Mouse (Mus musculus) G1E (cell line): ENCODE measurements around the gene C77080.

Experiments
- CTCF ChIP-seq: IDR thresholded peaks from 2 replicates; pipeline ENCODE4 v1.5.1; 2012; ENCODE audit warnings: low read depth, low read length, inconsistent platforms, mixed read lengths
- GATA1 ChIP-seq: IDR thresholded peaks from 2 replicates; pipeline ENCODE4 v1.6.1; 2012; ENCODE audit warnings: borderline replicate concordance, low read length, inconsistent platforms, mixed read lengths
- POLR2AphosphoS5 ChIP-seq: IDR thresholded peaks from 2 replicates; pipeline ENCODE4 v1.6.1; 2012; ENCODE audit warnings: low read depth, low read length, inconsistent platforms; ENCODE audit not compliant: insufficient replicate concordance

GRCm38 (mm10) chr4:129236236-129236813 lies 24.9 kb downstream of the C77080 start:
- TF ChIP-seq CTCF = no peak
- TF ChIP-seq GATA1 = no peak
- TF ChIP-seq POLR2AphosphoS5 = no peak
